Mouse (Mus musculus) embryonic fibroblast, embryonic 13.5 days (primary cell): Measurements from ENCODE around the gene Rasal1.

Experiments
- CTCF ChIP-seq: IDR thresholded peaks from 2 replicates; pipeline ENCODE4 v1.5.1; 2011; ENCODE audit warnings: mild to moderate bottlenecking, control low read depth, low read length, moderate library complexity, borderline replicate concordance; ENCODE audit not compliant: insufficient read depth
- POLR2A ChIP-seq: IDR thresholded peaks from 2 replicates; pipeline ENCODE4 v1.6.1; 2011; ENCODE audit warnings: low read depth, mild to moderate bottlenecking, control low read depth, low read length, moderate library complexity

DNA sequence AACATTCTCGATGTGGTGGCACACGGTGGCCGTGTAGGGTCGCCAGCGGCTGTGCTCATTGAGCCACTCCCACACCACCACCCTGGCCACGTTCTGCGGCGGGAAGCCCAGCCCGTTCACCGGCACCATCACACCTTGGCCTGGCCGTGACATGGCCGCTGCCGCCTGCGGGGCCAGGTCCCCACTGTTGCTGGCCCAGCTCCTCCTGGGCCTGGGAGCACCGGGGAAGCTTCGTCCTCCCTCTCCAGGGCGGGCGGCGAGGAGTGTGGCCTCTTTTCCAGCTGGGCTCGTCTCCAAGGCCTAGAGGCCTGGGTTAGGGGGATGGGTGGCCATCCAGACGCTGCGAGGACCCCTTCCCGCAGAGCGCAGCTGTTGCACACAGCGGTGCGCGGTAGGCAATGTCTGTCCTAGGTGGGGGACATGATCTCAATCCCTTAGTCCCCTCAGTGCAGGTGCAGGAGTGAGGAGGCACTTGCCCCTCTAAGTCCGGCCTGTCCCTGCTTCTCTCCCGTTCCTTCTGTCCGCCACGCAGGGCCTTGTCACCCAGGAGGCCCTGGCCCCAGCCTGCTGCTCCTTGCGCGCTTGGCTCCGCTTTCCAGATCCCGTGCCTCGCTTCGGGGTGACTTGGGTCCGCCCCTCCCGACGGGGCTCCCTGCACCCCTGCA is 61.7 kb downstream of the Rasal1 start:
- no peak for TF ChIP-seq CTCF
- TF ChIP-seq POLR2A, result no peak
